Mouse (Mus musculus): ENCODE measurements around the gene Spata33. TPM values are rescaled to one million over a fixed set of nuclear protein-coding genes. Genes with fewer than 3 reads are reported as not detected.

The Spata33 gene
- polyA plus RNA-seq (2012; ENCODE audit: low replicate concordance): 0.11 TPM in 1 of 2 replicates, not detected in the other

GRCm38 (mm10) chr8:123212321-123213117, at the start of gene Spata33, which contains the start of gene Chmp1a:
Gene Spata33, plus strand, starts transcription at chr8:123212832.
Gene Chmp1a, minus strand, starts transcription at chr8:123212763.

GRCm38 (mm10) chr8:123185566-123186409, 26.8 kb upstream of the Spata33 start, which contains the start of gene Dpep1:
Gene Dpep1, plus strand, starts transcription at chr8:123186242.

GRCm38 (mm10) chr8:123224278-123225266, 11.9 kb downstream of the Spata33 start, which contains the start of gene Cdk10:
Gene Cdk10, plus strand, starts transcription at chr8:123224842.

GRCm38 (mm10) chr8:123235520-123236497, 23.2 kb downstream of the Spata33 start, which contains the start of gene Spata2l:
Gene Spata2l, minus strand, starts transcription at chr8:123236233.

GRCm38 (mm10) chr8:123254099-123254885, 41.7 kb downstream of the Spata33 start, which contains the start of the genes Zfp276 and Vps9d1:
Gene Zfp276, plus strand, starts transcription at chr8:123254195.
Gene Vps9d1, minus strand, starts transcription at chr8:123254348.

Other genes with a start within 250 kb of the Spata33 start
- gene Ankrd11, start 170.6 kb upstream of the Spata33 start, polyA plus RNA-seq (2012; ENCODE audit: low replicate concordance): 140 and 285 TPM in 2 replicates
- 42.2 and 42.8 TPM in 2 replicates for gene Spg7, start 149.9 kb upstream of the Spata33 start, polyA plus RNA-seq (2012; ENCODE audit: low replicate concordance)
- 3,132 and 3,903 TPM in 2 replicates for gene Rpl13, start 110.5 kb upstream of the Spata33 start, polyA plus RNA-seq (2012; ENCODE audit: low replicate concordance)
- 1.2 and 4.3 TPM in 2 replicates for gene Cpne7, start 95.5 kb upstream of the Spata33 start, polyA plus RNA-seq (2012; ENCODE audit: low replicate concordance)
- not detected in 2 replicates for gene Sult5a1, start 54.5 kb upstream of the Spata33 start, polyA plus RNA-seq (2012; ENCODE audit: low replicate concordance)
- not detected in 2 replicates for gene Dpep1, start 26.6 kb upstream of the Spata33 start, polyA plus RNA-seq (2012; ENCODE audit: low replicate concordance)
- gene Chmp1a, start 69 bp upstream of the Spata33 start, polyA plus RNA-seq (2012; ENCODE audit: low replicate concordance): 23.5 and 38.8 TPM in 2 replicates
- 66.1 and 110 TPM in 2 replicates for gene Cdk10, start 12.0 kb downstream of the Spata33 start, polyA plus RNA-seq (2012; ENCODE audit: low replicate concordance)
- 11.9 and 12.8 TPM in 2 replicates for gene Spata2l, start 23.4 kb downstream of the Spata33 start, polyA plus RNA-seq (2012; ENCODE audit: low replicate concordance)
- gene Zfp276, start 41.4 kb downstream of the Spata33 start, polyA plus RNA-seq (2012; ENCODE audit: low replicate concordance): 19.5 and 32.7 TPM in 2 replicates
- 136 and 348 TPM in 2 replicates for gene Vps9d1, start 41.5 kb downstream of the Spata33 start, polyA plus RNA-seq (2012; ENCODE audit: low replicate concordance)
- gene Fanca, start 105.7 kb downstream of the Spata33 start, polyA plus RNA-seq (2012; ENCODE audit: low replicate concordance): 7.0 and 16.7 TPM in 2 replicates
- 0.24 and 0.85 TPM in 2 replicates for gene Spire2, start 119.9 kb downstream of the Spata33 start, polyA plus RNA-seq (2012; ENCODE audit: low replicate concordance)
- 117 and 146 TPM in 2 replicates for gene Tcf25, start 160.9 kb downstream of the Spata33 start, polyA plus RNA-seq (2012; ENCODE audit: low replicate concordance)
- gene Mc1r, start 194.3 kb downstream of the Spata33 start, polyA plus RNA-seq (2012; ENCODE audit: low replicate concordance): not detected in 2 replicates
- gene Tubb3, start 198.6 kb downstream of the Spata33 start, polyA plus RNA-seq (2012; ENCODE audit: low replicate concordance): 0.62 TPM in 2 replicates
- gene Def8, start 210.7 kb downstream of the Spata33 start, polyA plus RNA-seq (2012; ENCODE audit: low replicate concordance): 1.7 and 8.4 TPM in 2 replicates